Mouse (Mus musculus): ENCODE data around the gene Osbpl6.
"Not testable (repeated sequence)": the region's sequence is repeated elsewhere in the genome, so short reads cannot be mapped to it uniquely, and the experiment has no call there.

Osbpl6 gene

GRCm38 (mm10) chr2:76549316-76549715 is 143.0 kb downstream of the Osbpl6 start:
- DNase-seq (ENCODE audit: extremely low read depth, low read depth, low spot score) = no peak

GRCm38 (mm10) chr2:76555852-76556558 is 149.7 kb downstream of the Osbpl6 start:
- DNase-seq (ENCODE audit: extremely low read depth, low read depth, low spot score) = no peak

- DNase-seq (ENCODE audit: extremely low read depth, low read depth, low spot score) = no peak
Observed at GRCm38 (mm10) chr2:76560146-76560545, 153.8 kb downstream of the Osbpl6 start.

- DNase-seq (ENCODE audit: extremely low read depth, low read depth, low spot score) = no peak
Observed at GRCm38 (mm10) chr2:76563862-76564261, 157.6 kb downstream of the Osbpl6 start.

- DNase-seq (ENCODE audit: extremely low read depth, low read depth, low spot score) = no peak
Observed at GRCm38 (mm10) chr2:76566933-76567551, 160.7 kb downstream of the Osbpl6 start.

- DNase-seq (ENCODE audit: extremely low read depth, low read depth, low spot score) = no peak
Observed at GRCm38 (mm10) chr2:76571543-76571942, 165.2 kb downstream of the Osbpl6 start.

GRCm38 (mm10) chr2:76578911-76579310 is 172.6 kb downstream of the Osbpl6 start:
- no peak for DNase-seq (ENCODE audit: extremely low read depth, low read depth, low spot score)

GRCm38 (mm10) chr2:76585090-76585489 is 178.8 kb downstream of the Osbpl6 start:
- DNase-seq (ENCODE audit: extremely low read depth, low read depth, low spot score) = no peak

- DNase-seq (ENCODE audit: extremely low read depth, low read depth, low spot score) = no peak
Observed at GRCm38 (mm10) chr2:76586906-76587305, 180.6 kb downstream of the Osbpl6 start.

- DNase-seq (ENCODE audit: extremely low read depth, low read depth, low spot score) = no peak
Observed at GRCm38 (mm10) chr2:76590221-76590620, 183.9 kb downstream of the Osbpl6 start.

GRCm38 (mm10) chr2:76592401-76592924 is 186.2 kb downstream of the Osbpl6 start:
- DNase-seq (ENCODE audit: extremely low read depth, low read depth, low spot score) = no peak

- no peak for DNase-seq (ENCODE audit: extremely low read depth, low read depth, low spot score)
Observed at GRCm38 (mm10) chr2:76597521-76597920, 191.2 kb downstream of the Osbpl6 start.

- no peak for DNase-seq (ENCODE audit: extremely low read depth, low read depth, low spot score)
Observed at GRCm38 (mm10) chr2:76599214-76599613, 192.9 kb downstream of the Osbpl6 start.

GRCm38 (mm10) chr2:76602256-76602655 is 195.9 kb downstream of the Osbpl6 start:
- no peak for DNase-seq (ENCODE audit: extremely low read depth, low read depth, low spot score)

GRCm38 (mm10) chr2:76606704-76607103 is 200.4 kb downstream of the Osbpl6 start:
- no peak for DNase-seq (ENCODE audit: extremely low read depth, low read depth, low spot score)

- no peak for DNase-seq (ENCODE audit: extremely low read depth, low read depth, low spot score)
Observed at GRCm38 (mm10) chr2:76610326-76611104, 204.2 kb downstream of the Osbpl6 start.

- DNase-seq (ENCODE audit: extremely low read depth, low read depth, low spot score) = no peak
Observed at GRCm38 (mm10) chr2:76611996-76612395, 205.7 kb downstream of the Osbpl6 start.

GRCm38 (mm10) chr2:76618078-76618477 is 211.8 kb downstream of the Osbpl6 start:
- no peak for DNase-seq (ENCODE audit: extremely low read depth, low read depth, low spot score)

GRCm38 (mm10) chr2:76620188-76620587 is 213.9 kb downstream of the Osbpl6 start:
- no peak for DNase-seq (ENCODE audit: extremely low read depth, low read depth, low spot score)

GRCm38 (mm10) chr2:76621724-76622123 is 215.4 kb downstream of the Osbpl6 start:
- no peak for DNase-seq (ENCODE audit: extremely low read depth, low read depth, low spot score)

- DNase-seq (ENCODE audit: extremely low read depth, low read depth, low spot score) = not testable (repeated sequence)
Observed at GRCm38 (mm10) chr2:76622316-76622715, 216.0 kb downstream of the Osbpl6 start.

- DNase-seq (ENCODE audit: extremely low read depth, low read depth, low spot score) = no peak
Observed at GRCm38 (mm10) chr2:76630293-76630692, 224.0 kb downstream of the Osbpl6 start.
